Mouse (Mus musculus) olfactory bulb, adult 2 months (tissue): ENCODE data around the gene Gramd4.

Experiments
- CTCF ChIP-seq: fragments of 200-500 bp; IDR thresholded peaks from 2 replicates; pipeline ENCODE4 v1.5.1; 2012; ENCODE audit warnings: low read depth, mild to moderate bottlenecking, low read length, moderate library complexity; ENCODE audit not compliant: insufficient read depth
- POLR2A ChIP-seq: fragments of 200-500 bp; IDR thresholded peaks from 2 replicates; pipeline ENCODE4 v1.6.1; 2012; ENCODE audit warnings: mild to moderate bottlenecking, low read depth, low read length, moderate library complexity; ENCODE audit not compliant: insufficient read depth

GRCm38 (mm10) chr15:86071166-86071565 lies 13.7 kb downstream of the Gramd4 start:
- no peak for TF ChIP-seq CTCF
- no peak for TF ChIP-seq POLR2A
